Mouse (Mus musculus) heart, adult 2 months (tissue): ENCODE results near the gene Slc6a6.

ENCODE experiments used
- CTCF ChIP-seq: fragments of 200-600 bp; IDR thresholded peaks from 2 replicates; pipeline ENCODE4 v1.8.1; 2022; ENCODE audit warnings: antibody characterized with exemption, mild to moderate bottlenecking, moderate library complexity
- EP300 ChIP-seq: fragments of 200-500 bp; IDR thresholded peaks from 2 replicates; pipeline ENCODE4 v1.6.1; 2011; ENCODE audit warnings: low read depth, low read length, control low read depth; ENCODE audit not compliant: insufficient read depth
- POLR2A ChIP-seq: fragments of 200-500 bp; IDR thresholded peaks from 2 replicates; pipeline ENCODE4 v1.6.1; 2011; ENCODE audit warnings: mild to moderate bottlenecking, low read depth, low read length, control low read depth; ENCODE audit not compliant: insufficient read depth

DNA sequence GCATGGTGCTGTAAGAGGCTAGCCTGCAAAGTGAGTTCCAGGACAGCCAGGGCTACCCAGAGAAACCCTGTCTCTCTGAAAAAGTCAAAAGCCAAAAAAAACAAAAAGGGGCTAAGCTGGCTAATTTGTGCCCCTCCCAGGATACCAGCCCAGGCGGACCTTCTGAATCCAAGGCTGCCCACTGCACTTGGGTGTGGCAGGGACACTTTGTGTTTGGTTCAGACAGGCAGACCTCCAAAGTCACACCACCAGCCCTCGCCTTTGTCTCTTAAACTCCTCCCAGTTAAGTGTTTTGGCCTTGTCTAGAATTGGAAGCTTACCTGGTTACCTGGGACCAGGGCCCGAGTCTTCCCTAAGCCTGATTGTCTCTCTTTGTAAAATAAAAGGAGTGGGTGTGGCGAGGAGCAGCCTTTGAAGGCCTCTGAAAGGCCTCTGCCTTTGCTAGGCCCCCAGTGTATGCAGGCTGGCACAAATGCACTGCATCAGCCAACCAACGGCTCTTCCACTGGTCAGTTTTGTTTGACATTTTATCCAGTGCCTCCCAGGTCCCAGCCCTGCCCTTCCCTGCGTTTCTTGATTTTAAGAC lies 26.6 kb downstream of the Slc6a6 start:
- TF ChIP-seq POLR2A (no peak), CTCF (no peak), EP300 (no peak)
